Mouse (Mus musculus) ES-E14 (cell line): ENCODE measurements at regions not wholly inside any gene's neighbourhood (a gene's known extent, or its start where the extent isn't known, plus 50 kb on each side); places are given as distances from the start of the nearest gene placed in this dataset.

ENCODE experiments used
- CHD2 ChIP-seq: IDR thresholded peaks from 2 replicates; pipeline ENCODE4 v1.6.1; 2014; ENCODE audit warnings: mild to moderate bottlenecking, low read depth, low read length, inconsistent platforms
- HCFC1 ChIP-seq: IDR thresholded peaks from 2 replicates; pipeline ENCODE4 v1.6.1; 2012; ENCODE audit warnings: low read length, inconsistent platforms, borderline replicate concordance; ENCODE audit not compliant: insufficient read depth
- ZC3H11A ChIP-seq: IDR thresholded peaks from 2 replicates; pipeline ENCODE4 v1.6.1; 2012; ENCODE audit warnings: low read depth, mild to moderate bottlenecking, inconsistent platforms, low read length, borderline replicate concordance

GRCm38 (mm10) chr13:101914691-101915541 is 146.9 kb upstream of the Pik3r1 start:
- TF ChIP-seq CHD2 (no peak), HCFC1 (no peak), ZC3H11A (no peak)
